Comparison of ENCODE assay signal across 13 mouse cellular contexts in the genomic region with DNA sequence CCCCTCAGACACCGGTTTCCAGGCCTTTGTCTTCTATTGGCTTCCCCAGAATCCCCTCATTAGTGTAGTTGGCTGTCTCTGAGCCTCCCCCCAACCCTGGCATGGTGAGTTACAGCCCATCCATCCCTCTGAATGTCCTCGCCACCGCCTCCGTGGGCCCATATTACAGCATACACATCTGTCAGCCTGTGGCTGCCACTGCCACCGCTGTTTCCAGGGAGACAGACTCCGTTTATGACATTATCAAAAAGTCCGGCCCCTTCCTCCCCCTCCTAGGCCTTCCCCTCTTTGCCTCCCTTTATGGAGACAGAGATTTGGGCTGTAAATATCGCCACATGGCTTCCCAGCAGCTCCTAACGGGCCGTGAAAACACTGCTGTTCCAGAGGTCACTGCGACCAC. TPM values are rescaled to one million over a fixed set of nuclear protein-coding genes. Genes with fewer than 3 reads are reported as not detected.
A peak's percentile ranks its signal among the peaks of the same experiment; 100 is the strongest.
DNase-seq lines count a peak whose midpoint lies in the region; ATAC-seq lines count a peak whose summit lies in the region.
"Had no signal": no experiment of that assay in that cellular context is flagged by ENCODE, and none has a peak within 500 bp of the region (broad histone marks: within the 10 kb centered on the region; RNA-seq: fewer than 3 reads in every experiment).

No protein-coding gene starts in this region.

- no peaks in the 10 kb centered on the region for H3K9me3 ChIP-seq in midbrain, embryonic 10.5 days (replicated peaks)
- no peaks in the 10 kb centered on the region for H3K9me3 ChIP-seq in midbrain, embryonic 11.5 days (ENCODE audit: control insufficient read depth, low read length)
- no peaks in the 10 kb centered on the region for H3K9me3 ChIP-seq in midbrain, embryonic 13.5 days
- H3K9me3 ChIP-seq: kidney, embryonic 15.5 days; lung, embryonic 15.5 days; stomach, embryonic 15.5 days had no signal

- H3K4me1 ChIP-seq in midbrain, embryonic 10.5 days: peaks cover 24% of the 10 kb centered on the region
- H3K4me1 ChIP-seq in midbrain, embryonic 11.5 days (ENCODE audit: control insufficient read depth, insufficient read depth, low read length): peaks cover 8% of the 10 kb centered on the region; the same call in 1 of the 2 replicates
- peaks cover 18% of the 10 kb centered on the region for H3K4me1 ChIP-seq in midbrain, embryonic 13.5 days (replicated peaks)
- H3K4me1 ChIP-seq: stomach, embryonic 15.5 days had no signal

- no peak overlapping the region; the same call in 1 of the 2 replicates for H3K9ac ChIP-seq in midbrain, embryonic 11.5 days (ENCODE audit: low read length)
- H3K9ac ChIP-seq in midbrain, embryonic 13.5 days (replicated peaks): no peak overlapping the region; the same call in 1 of the 2 replicates
- H3K9ac ChIP-seq: kidney, embryonic 15.5 days; lung, embryonic 15.5 days; stomach, embryonic 15.5 days had no signal

- intact Hi-C loops in heart, postnatal 36 days (cut with DNase I): no loop called here

- H3K4me2 ChIP-seq in midbrain, embryonic 11.5 days: no peak overlapping the region
- no peak overlapping the region for H3K4me2 ChIP-seq in midbrain, embryonic 13.5 days (replicated peaks)
- H3K4me2 ChIP-seq: kidney, embryonic 15.5 days; lung, embryonic 15.5 days; stomach, embryonic 15.5 days had no signal

- no peak overlapping the region for H3K4me3 ChIP-seq in midbrain, embryonic 10.5 days
- no peak overlapping the region for H3K4me3 ChIP-seq in midbrain, embryonic 11.5 days (ENCODE audit: low read depth, low read length)
- no peak overlapping the region for H3K4me3 ChIP-seq in midbrain, embryonic 13.5 days (replicated peaks)
- H3K4me3 ChIP-seq: kidney, embryonic 15.5 days; lung, embryonic 15.5 days; stomach, embryonic 15.5 days had no signal

- H3K27me3 ChIP-seq in midbrain, embryonic 10.5 days (ENCODE audit: low read depth, poor library complexity, severe bottlenecking): peaks cover 11% of the 10 kb centered on the region; the same call in 1 of the 2 replicates
- no peaks in the 10 kb centered on the region for H3K27me3 ChIP-seq in midbrain, embryonic 11.5 days (ENCODE audit: control insufficient read depth, insufficient read depth, low read length)
- no peaks in the 10 kb centered on the region for H3K27me3 ChIP-seq in midbrain, embryonic 13.5 days
- H3K27me3 ChIP-seq: kidney, embryonic 15.5 days; lung, embryonic 15.5 days; stomach, embryonic 15.5 days had no signal

- H3K36me3 ChIP-seq in midbrain, embryonic 10.5 days: no peaks in the 10 kb centered on the region
- H3K36me3 ChIP-seq in midbrain, embryonic 11.5 days (ENCODE audit: control insufficient read depth, insufficient read depth, low read length): no peaks in the 10 kb centered on the region
- no peaks in the 10 kb centered on the region for H3K36me3 ChIP-seq in midbrain, embryonic 13.5 days
- H3K36me3 ChIP-seq: kidney, embryonic 15.5 days; lung, embryonic 15.5 days; stomach, embryonic 15.5 days had no signal

- WGBS in midbrain, embryonic 10.5 days: 67% methylated on average over 11 of the region's 11 CpGs
- WGBS in midbrain, embryonic 11.5 days: 64% methylated on average over 11 of the region's 11 CpGs
- WGBS in midbrain, embryonic 13.5 days: 44% methylated on average over 11 of the region's 11 CpGs

- 0 out of 2 replicates have a peak overlapping the region, but pooled peaks have one; percentile 13 for H3K27ac ChIP-seq in midbrain, embryonic 10.5 days (replicated peaks)
- no peak overlapping the region for H3K27ac ChIP-seq in midbrain, embryonic 11.5 days (ENCODE audit: low read depth, low read length)
- 0 out of 2 replicates have a peak overlapping the region, but pooled peaks have one; percentile 4 for H3K27ac ChIP-seq in midbrain, embryonic 13.5 days
- H3K27ac ChIP-seq: kidney, embryonic 15.5 days; lung, embryonic 15.5 days; stomach, embryonic 15.5 days had no signal

- ATAC-seq in midbrain, embryonic 11.5 days (ENCODE audit: low FRiP score): no peak
- no peak for ATAC-seq in midbrain, embryonic 13.5 days

- peak; percentile 26 for DNase-seq in embryo, embryonic 10 days (ENCODE audit: low spot score)
- DNase-seq in embryo, embryonic 9.5 days (ENCODE audit: extremely low spot score): no peak
- DNase-seq in midbrain, embryonic 10.5 days (ENCODE audit: low spot score): no peak
- no peak for DNase-seq in midbrain, embryonic 11.5 days (ENCODE audit: low spot score, missing footprints)
- peak; percentile 52 for DNase-seq in retina, postnatal 1 day
- DNase-seq in liver: no peak
- DNase-seq in heart, postnatal 36 days: no peak
- DNase-seq: gastrocnemius, postnatal 36 days; right cerebral cortex, postnatal 25 days had no signal

RNA-seq across cellular contexts. Expression of gene Lingo1, which starts 38.5 kb away (rescaled TPM):
- polyA plus RNA-seq in midbrain, embryonic 10.5 days (2016; fragmentation: Nextera tagmentation; extraction: Ambion mirVana): 2.8 and 6.4 TPM in 2 replicates
- 4.3 and 5.7 TPM in 2 replicates for polyA plus RNA-seq in midbrain, embryonic 11.5 days (2014; fragmentation: Nextera tagmentation; extraction: Ambion mirVana)
- polyA plus RNA-seq in midbrain, embryonic 13.5 days (2015; fragmentation: Nextera tagmentation; extraction: Ambion mirVana): 35.1 and 39.0 TPM in 2 replicates
- total RNA-seq in heart, postnatal 36 days (2021): 1 to 10 TPM in 1 of 2 experiments, under 1 TPM in 1; 0.73 to 1.4 TPM

Comparison
In these comparisons a context has a peak if more than half of its experiments do, and no peak if none do; other contexts are left out.
1. DNase-seq: peak in embryo, embryonic 10 days (single experiment) and retina, postnatal 1 day (single experiment); none in embryo, embryonic 9.5 days (single experiment), midbrain, embryonic 10.5 days (single experiment), midbrain, embryonic 11.5 days (single experiment), liver (single experiment) and heart, postnatal 36 days (0 of 2).